Mouse (Mus musculus) neutrophil, adult 5-6 weeks (primary cell): ENCODE results near the gene Slc24a2. TPM values are rescaled to one million over a fixed set of nuclear protein-coding genes. Genes with fewer than 3 reads are reported as not detected.

Experiments
- ATAC-seq: fragments of 151-379, 151-347 bp; 2 replicates; pipeline ENCODE4 v1.8.0; 2017; ENCODE audit warnings: mild to moderate bottlenecking, moderate TSS enrichment; ENCODE audit not compliant: insufficient number of reproducible peaks, poor library complexity, low FRiP score, severe bottlenecking; ENCODE audit errors: extremely low read depth
- total RNA-seq: library from RNA; stranded (forward); fragments of 200-1000 nt; gene quantifications from 2 replicates; pipeline ENCODE4 v1.2.3, GENCODE M21; 2017

Gene Slc24a2
- total RNA-seq, 1 experiment from 2014 or later = not detected

DNA sequence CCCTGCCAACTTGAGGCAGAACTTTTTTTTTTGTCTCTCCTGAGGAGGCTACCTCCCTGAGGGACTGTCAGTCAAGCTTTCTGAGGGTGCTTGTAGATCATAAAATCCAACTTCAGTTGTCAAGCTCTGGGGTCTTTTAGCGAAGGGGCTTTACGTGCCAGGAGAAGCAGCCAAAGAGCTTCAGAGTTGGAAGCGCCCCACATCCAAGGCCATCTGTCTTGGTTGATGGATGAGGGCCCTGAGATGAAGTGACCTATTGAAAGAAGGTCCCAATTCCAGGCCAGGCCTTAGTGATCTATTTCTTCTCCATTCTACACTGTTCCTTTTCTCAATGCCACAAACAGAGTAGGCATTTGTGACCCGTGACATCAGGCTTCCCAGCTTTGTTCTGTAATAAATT lies 214.5 kb downstream of the Slc24a2 start:
- no peak for ATAC-seq

- no peak for ATAC-seq
These were observed 216.3 kb downstream of the Slc24a2 start for GRCm38 (mm10) chr4:87013721-87014620.

DNA sequence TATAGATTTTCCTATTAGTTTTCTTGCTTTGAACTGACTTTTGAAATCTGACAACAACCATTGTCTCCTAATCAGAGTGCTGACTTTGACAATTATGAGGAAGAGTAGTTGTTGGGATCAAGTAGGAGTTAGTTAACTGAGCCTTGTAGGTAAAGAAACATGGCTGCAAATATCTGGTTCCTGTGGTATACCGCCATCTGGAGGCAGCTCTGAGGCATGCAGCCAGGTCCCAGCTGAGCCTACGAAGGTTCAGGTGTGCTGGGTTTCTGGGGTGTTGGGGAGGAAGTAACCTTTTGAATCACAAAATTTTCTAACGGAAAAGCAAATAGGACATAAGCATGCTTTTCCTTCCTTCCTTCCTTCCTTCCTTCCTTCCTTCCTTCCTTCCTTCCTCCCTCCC lies 237.8 kb downstream of the Slc24a2 start:
- ATAC-seq = no peak

DNA sequence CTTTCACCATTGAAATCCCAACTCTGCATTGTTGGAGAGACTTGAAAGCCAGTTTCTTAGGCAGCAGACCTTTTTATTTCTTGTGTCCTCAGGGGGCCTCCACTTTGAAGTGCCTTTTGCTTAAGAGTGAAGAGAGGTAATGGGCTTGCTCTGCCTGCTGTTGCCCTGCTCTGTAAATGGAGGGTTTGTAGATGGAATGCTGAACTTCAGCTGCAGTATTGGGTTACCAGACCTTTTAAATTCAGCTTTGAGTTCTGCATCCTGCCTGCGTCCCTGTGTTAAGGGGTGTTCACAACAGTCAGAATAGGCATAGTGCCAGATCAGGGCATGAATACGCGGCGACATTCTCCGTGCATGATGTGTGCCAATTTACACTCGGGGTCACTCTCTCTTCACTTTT lies 241.0 kb downstream of the Slc24a2 start:
- no peak for ATAC-seq

DNA sequence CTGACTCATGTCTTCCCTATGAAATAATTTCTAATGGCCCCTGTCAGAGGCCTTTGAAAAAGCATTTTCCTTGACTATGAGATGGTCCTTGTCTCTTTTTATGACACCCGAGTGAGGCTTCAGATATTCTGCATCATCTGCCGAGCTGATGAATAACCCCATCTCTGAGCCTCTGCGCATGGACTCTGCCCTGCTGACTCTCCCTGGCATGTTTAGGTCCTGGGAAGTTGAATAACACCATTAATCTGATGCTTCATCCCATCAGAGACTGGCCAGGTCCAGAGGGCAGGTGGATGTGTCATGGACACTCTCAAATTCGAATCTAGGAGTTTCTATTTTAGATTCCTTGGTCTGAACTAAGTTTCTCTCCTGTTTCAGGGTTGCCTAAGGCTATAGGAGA lies 242.4 kb downstream of the Slc24a2 start:
- ATAC-seq = no peak

GRCm38 (mm10) chr4:86977272-86977671 lies 253.0 kb downstream of the Slc24a2 start:
- no peak for ATAC-seq

DNA sequence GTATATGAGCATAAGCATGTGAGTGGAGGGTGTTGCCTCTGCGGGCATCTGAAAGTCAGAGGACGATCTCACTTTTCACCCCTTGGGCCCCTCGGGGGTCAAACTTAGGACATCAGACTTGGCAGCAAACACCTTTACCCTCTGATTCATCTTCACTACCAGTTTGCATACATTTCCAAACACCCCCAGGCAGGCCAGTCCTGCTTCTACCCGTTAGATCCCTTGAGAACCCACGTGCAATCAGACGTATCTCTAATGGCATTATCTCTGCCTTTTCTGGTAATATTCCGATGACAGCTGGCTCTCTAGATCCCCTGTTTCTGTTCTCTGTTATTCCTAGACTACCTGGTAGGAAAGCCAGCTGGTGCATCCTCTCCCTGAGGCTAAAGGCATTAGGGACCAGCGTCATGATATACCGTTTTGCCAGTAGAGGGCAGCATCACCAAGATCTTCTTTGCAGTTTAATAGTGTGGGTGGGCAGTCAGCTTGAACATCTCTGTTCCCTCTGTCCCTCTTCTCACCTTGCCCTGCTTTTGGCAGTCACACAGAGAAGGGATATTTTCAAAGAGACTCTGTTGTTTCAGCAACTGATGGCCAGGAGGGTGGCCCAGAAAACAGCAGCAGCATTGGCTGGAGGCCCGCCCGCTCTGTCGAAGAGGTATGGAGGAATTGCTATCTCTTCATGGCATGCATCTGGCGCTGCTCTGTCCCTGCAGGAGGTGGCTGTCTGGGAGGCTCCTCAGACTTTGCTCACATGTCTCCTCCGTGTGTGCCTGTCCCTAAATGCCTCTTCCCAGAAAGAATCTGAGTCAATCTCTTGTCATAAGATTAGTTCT lies 272.5 kb downstream of the Slc24a2 start:
- ATAC-seq = no peak

- ATAC-seq = no peak
These were observed 274.8 kb downstream of the Slc24a2 start for GRCm38 (mm10) chr4:86955448-86955847.

DNA sequence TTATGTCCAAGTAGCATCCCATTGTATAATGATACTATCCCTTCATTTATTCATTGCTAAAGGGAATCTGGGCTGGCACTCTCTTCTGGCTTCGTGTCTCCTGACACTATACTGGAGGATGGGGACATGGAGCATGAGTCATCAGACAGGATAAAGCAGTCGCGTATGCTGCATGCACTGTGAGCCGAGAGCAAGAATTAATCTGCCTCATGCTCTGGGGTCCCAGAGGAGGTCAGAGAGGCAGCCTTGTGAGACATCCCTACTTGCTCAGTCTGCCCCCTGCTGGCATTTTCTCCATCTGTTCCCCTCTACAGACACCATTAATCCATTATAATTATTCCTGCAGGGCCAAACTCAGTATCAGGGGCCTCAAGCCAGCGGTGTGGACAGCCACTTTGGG lies 276.8 kb downstream of the Slc24a2 start:
- no peak for ATAC-seq

DNA sequence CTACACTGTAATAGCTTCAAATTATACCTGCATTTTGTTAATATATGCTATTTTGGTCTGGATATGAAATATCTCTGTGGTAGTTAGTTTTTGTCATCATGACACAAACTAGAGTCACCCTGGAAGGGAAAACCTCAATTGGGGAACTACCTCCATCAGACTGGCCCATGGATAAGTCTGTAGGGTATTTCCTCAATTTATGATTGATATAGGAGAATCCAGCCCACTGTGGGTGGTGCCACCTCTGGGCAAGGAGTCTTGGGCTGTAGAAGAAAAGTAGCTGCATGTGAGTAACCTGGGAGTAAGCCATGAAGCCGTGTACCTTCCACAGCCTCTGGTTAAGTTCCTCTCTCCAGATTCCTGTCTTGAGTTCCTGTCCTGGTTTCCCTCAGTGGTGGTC lies 281.5 kb downstream of the Slc24a2 start:
- no peak for ATAC-seq

GRCm38 (mm10) chr4:86943296-86943695 lies 287.0 kb downstream of the Slc24a2 start:
- ATAC-seq = no peak

DNA sequence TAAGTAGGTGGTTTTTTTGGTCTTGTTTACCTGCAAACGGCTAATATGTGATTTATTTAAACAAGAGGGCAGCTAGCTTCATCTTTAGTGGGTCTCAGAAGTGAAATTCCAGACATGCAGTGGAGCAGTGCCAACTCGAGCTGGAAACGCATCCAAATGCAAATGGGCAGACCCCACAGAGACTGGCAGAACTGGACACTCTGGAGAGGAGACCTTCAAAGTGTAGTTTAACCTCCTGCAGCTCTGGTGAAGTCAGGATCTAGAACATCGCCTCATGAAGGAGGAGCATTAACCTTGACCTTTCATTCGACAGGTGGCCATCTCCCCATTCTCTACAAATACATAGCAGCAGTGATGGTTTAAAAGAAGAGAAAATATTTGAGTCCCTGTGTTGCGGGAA lies 287.6 kb downstream of the Slc24a2 start:
- no peak for ATAC-seq

- no peak for ATAC-seq
These were observed 293.6 kb downstream of the Slc24a2 start for GRCm38 (mm10) chr4:86936706-86937105.

- no peak for ATAC-seq
These were observed 294.1 kb downstream of the Slc24a2 start for GRCm38 (mm10) chr4:86936217-86936616.
